ENCODE assay signal across 32 mouse cellular contexts in the genomic region with DNA sequence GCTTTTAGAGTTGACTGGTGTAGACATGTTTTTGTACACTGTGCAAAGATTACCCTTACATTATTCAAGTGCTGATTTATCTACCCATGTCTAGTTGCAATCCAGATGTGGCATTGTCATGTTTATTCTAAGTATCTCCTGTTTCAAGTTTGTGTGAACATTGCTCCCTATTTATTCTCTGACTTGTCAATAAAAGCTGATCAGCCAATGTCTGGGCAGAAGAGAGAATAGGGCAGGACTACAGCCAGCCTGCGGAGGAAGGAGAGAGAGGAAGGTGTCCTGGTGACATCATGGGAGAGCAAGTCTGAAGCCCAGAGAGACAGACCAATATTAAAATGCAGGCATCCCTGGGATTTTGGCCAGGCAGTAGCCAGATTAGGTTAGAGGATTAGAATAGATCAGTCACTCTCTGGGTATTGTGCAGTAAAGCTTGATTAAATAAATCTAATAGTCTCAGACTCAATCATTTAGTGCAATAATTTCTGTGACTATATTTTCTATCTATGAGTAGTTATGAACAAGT. TPM values are rescaled to one million over a fixed set of nuclear protein-coding genes. Genes with fewer than 3 reads are reported as not detected.
DNase-seq lines count a peak whose midpoint lies in the region; ATAC-seq lines count a peak whose summit lies in the region.
"Had no signal": no experiment of that assay in that cellular context is flagged by ENCODE, and none has a peak within 500 bp of the region (broad histone marks: within the 10 kb centered on the region; RNA-seq: fewer than 3 reads in every experiment).

No protein-coding gene starts in this region.

- no peak overlapping the region for H3K9ac ChIP-seq in midbrain, embryonic 11.5 days (ENCODE audit: low read length)
- H3K9ac ChIP-seq in midbrain, embryonic 15.5 days = no peak overlapping the region
- H3K9ac ChIP-seq: embryonic facial prominence, embryonic 13.5 days; forebrain, embryonic 12.5 days; forebrain, embryonic 15.5 days; heart, embryonic 15.5 days; hindbrain, embryonic 13.5 days had no signal

- no peak overlapping the region for H3K4me3 ChIP-seq in midbrain, embryonic 11.5 days (ENCODE audit: low read depth, low read length)
- H3K4me3 ChIP-seq in midbrain, embryonic 15.5 days = no peak overlapping the region
- H3K4me3 ChIP-seq: embryonic facial prominence, embryonic 10.5 days; embryonic facial prominence, embryonic 13.5 days; erythroblast, embryonic 14.5 days; forebrain, embryonic 12.5 days; forebrain, embryonic 15.5 days; heart, embryonic 15.5 days; hindbrain, embryonic 10.5 days; hindbrain, embryonic 13.5 days had no signal

- WGBS in midbrain, embryonic 11.5 days = 70% methylated on average over 1 of the region's 1 CpGs
- WGBS in midbrain, embryonic 15.5 days = 31% methylated on average over 1 of the region's 1 CpGs

- ATAC-seq in midbrain, embryonic 11.5 days (ENCODE audit: low FRiP score) = no peak
- no peak for ATAC-seq in midbrain, embryonic 15.5 days (replicated peaks)
- no peak for ATAC-seq in cerebellum, adult (ENCODE audit: insufficient number of reproducible peaks, low FRiP score, low TSS enrichment)
- ATAC-seq: activated CD4-positive, CD25-positive, alpha-beta regulatory T cell, adult 4 months; forebrain, embryonic 15.5 days; hindbrain, postnatal 0 days; inflammation-experienced regulatory T-cells, adult 6 months; intestine, embryonic 16.5 days; Patski had no signal

- H3K9me3 ChIP-seq in midbrain, embryonic 11.5 days (ENCODE audit: control insufficient read depth, low read length) = no peaks in the 10 kb centered on the region
- no peaks in the 10 kb centered on the region for H3K9me3 ChIP-seq in midbrain, embryonic 15.5 days
- H3K9me3 ChIP-seq: embryonic facial prominence, embryonic 10.5 days; embryonic facial prominence, embryonic 13.5 days; forebrain, embryonic 12.5 days; forebrain, embryonic 15.5 days; G1E; heart, embryonic 15.5 days; hindbrain, embryonic 10.5 days; hindbrain, embryonic 13.5 days had no signal

- no peak overlapping the region for H3K27ac ChIP-seq in midbrain, embryonic 11.5 days (ENCODE audit: low read depth, low read length)
- H3K27ac ChIP-seq in midbrain, embryonic 15.5 days = no peak overlapping the region
- H3K27ac ChIP-seq: embryonic facial prominence, embryonic 10.5 days; embryonic facial prominence, embryonic 13.5 days; forebrain, embryonic 12.5 days; forebrain, embryonic 15.5 days; heart, embryonic 15.5 days; hindbrain, embryonic 10.5 days; hindbrain, embryonic 13.5 days; hindbrain, postnatal 0 days had no signal

- peaks cover 7% of the 10 kb centered on the region for H3K4me1 ChIP-seq in midbrain, embryonic 11.5 days (ENCODE audit: control insufficient read depth, insufficient read depth, low read length)
- peaks cover 23% of the 10 kb centered on the region for H3K4me1 ChIP-seq in midbrain, embryonic 15.5 days

- intact Hi-C loops in left cerebral cortex, postnatal 25 days (cut with DNase I) = no loop called here

- DNase-seq in midbrain, embryonic 11.5 days (ENCODE audit: low spot score, missing footprints) = peak; percentile 64
- DNase-seq in 416B (ENCODE audit: low read depth) (peak; percentile 9), ES-CJ7 (ENCODE audit: low read depth, low spot score) (peak; percentile 12)
- peak; percentile 10 for DNase-seq in brain, adult 2 months (ENCODE audit: low read depth, low spot score)
- no peak for DNase-seq in left cerebral cortex, postnatal 25 days (ENCODE audit: low spot score in 2 of 2)
- DNase-seq: adrenal gland, adult 8-10 months; adrenal gland, postnatal 25 days; cerebellum, adult 11-12 months; cerebellum, adult 8-10 months; cerebellum, postnatal 10 days; cerebellum, postnatal 36 days; embryo, embryonic 11 days; gastrocnemius, postnatal 36 days; heart, postnatal 10 days; heart, postnatal 36 days had no signal

- 0 out of 2 replicates have a peak, but pooled peaks cover 3% of the 10 kb centered on the region for H3K36me3 ChIP-seq in midbrain, embryonic 11.5 days (ENCODE audit: control insufficient read depth, insufficient read depth, low read length)
- H3K36me3 ChIP-seq in midbrain, embryonic 15.5 days (replicated peaks) = 0 out of 2 replicates have a peak, but pooled peaks cover 3% of the 10 kb centered on the region

- no peaks in the 10 kb centered on the region for H3K27me3 ChIP-seq in midbrain, embryonic 11.5 days (ENCODE audit: control insufficient read depth, insufficient read depth, low read length)
- no peaks in the 10 kb centered on the region for H3K27me3 ChIP-seq in midbrain, embryonic 15.5 days (replicated peaks)
- H3K27me3 ChIP-seq: embryonic facial prominence, embryonic 13.5 days; forebrain, embryonic 12.5 days; forebrain, embryonic 15.5 days; heart, embryonic 15.5 days; hindbrain, embryonic 13.5 days; Patski had no signal

- H3K4me2 ChIP-seq in midbrain, embryonic 11.5 days = no peak overlapping the region
- no peak overlapping the region for H3K4me2 ChIP-seq in midbrain, embryonic 15.5 days
- H3K4me2 ChIP-seq: embryonic facial prominence, embryonic 13.5 days; forebrain, embryonic 12.5 days; forebrain, embryonic 15.5 days; heart, embryonic 11.5 days; heart, embryonic 15.5 days; hindbrain, embryonic 13.5 days had no signal

RNA-seq across cellular contexts. Expression of a gene that starts 4.8 kb away (rescaled TPM):
- 72.1 and 76.8 TPM in 2 replicates for polyA plus RNA-seq in midbrain, embryonic 11.5 days (2014; fragmentation: Nextera tagmentation; extraction: Ambion mirVana)
- polyA plus RNA-seq in midbrain, embryonic 15.5 days (2015; fragmentation: Nextera tagmentation; extraction: Ambion mirVana) = 70.2 and 74.0 TPM in 2 replicates
- 10 to 100 TPM; 75.9 to 88.4 TPM for total RNA-seq in left cerebral cortex, postnatal 25 days (2021)

Comparison
In these comparisons a context has a peak if more than half of its experiments do, and no peak if none do; other contexts are left out.
1. DNase-seq: peak in midbrain, embryonic 11.5 days (single experiment), 416B (single experiment), ES-CJ7 (single experiment) and brain, adult 2 months (single experiment); none in left cerebral cortex, postnatal 25 days (0 of 2).